Mouse (Mus musculus) frontal cortex, adult (tissue): Measurements from ENCODE around the gene Izumo4.

Experiments
- ATAC-seq: cut with Nextera tagmentation; 2 replicates; pipeline ENCODE4 v1.9.2; 2017; ENCODE audit warnings: mild to moderate bottlenecking, moderate library complexity, mixed read lengths; ENCODE audit not compliant: low TSS enrichment

The Izumo4 gene

DNA sequence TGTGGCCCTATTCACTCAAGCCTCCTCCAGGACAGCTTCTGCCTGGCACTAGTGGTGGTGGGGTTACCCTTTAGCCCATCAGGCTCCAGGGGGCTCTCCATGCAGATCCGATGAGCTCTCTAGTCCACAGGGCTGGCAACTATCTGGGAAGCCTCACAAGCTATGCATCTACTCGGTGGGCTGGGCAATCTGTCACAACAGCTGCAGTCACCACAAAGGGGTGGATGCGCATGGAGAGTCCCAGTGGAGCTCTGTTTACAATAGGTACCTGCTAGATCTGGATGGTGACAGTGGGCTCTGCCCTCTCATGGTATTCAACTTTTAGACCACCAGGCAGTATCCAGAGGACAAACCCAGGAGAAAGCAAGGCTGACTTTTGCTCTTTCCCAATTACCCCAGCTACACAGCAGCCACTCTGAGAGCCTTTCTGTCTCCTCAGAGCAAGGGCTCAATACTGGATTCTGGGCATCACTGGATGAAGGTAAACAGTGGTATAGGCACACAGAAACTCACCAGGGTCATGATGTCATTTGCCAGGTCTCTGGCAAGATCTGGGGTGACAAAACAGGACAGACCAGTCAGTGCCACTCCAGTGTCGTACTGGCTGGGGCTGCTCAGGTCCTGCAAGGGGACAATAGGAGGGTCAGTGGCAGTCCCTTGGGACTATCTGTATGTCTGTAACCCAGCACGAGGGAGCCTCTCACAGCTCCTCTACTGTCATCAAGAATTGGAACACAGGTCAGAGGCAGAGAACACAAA, 25.6 kb downstream of the Izumo4 start:
- no peak for ATAC-seq

DNA sequence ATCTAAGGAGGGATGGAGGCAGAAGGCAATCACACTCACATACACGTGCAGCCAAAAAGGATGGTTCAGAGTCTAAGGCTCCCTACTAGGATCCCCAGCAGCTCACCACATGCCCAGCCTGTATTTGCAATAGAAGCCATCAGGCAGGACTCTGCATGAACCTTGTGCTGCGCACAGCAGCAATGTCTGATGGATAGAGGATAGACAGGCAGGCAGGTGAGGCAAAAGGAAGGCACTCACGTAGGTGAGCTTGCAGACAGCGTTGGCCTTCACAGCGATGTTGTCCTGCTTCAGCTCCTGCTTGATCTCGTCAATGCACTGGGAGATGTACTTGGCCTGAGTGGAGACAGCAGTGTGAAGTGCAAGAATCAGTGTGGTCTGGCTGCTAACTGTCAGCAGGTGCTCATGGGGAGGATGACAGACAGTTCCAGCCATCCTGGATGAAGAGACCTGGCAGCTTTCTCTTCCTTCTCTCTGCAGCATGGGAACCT, 30.7 kb downstream of the Izumo4 start:
- no peak for ATAC-seq

- 0 out of 2 replicates have a peak, but pooled peaks have one; percentile 2 for ATAC-seq
Observed at GRCm38 (mm10) chr10:80736731-80737130, 34.7 kb downstream of the Izumo4 start.

- no peak for ATAC-seq
Observed at GRCm38 (mm10) chr10:80738657-80739056, 36.7 kb downstream of the Izumo4 start.

- 0 out of 2 replicates have a peak, but pooled peaks have one; percentile 18 for ATAC-seq
Observed at GRCm38 (mm10) chr10:80741146-80741545, 39.2 kb downstream of the Izumo4 start.

DNA sequence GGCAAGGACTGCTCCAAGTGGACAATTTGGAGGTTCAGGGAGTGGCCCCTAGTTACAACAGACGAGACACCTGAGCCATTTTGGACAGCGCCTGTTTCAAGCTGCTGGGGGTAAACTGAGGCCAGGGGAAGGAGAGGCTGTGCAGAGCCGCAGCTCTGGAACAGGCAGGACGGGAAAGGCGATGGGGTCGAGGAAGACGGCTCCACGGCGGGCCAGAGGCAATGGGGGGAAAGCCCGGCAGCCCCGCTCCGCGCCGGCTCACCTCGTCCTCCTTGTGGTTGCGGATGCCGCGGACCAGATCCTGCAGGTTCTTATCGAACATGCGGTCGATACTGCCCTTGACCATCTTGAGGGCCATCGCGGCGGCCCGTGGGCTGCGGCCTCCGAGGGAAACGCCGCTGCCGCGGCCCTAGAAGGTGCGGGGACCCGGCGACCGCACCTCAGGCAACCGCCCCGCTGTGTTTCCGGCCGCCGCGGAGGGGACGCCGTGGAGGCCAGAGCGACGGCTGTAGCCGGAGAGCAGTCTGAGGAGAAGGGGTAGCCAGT, 39.7 kb downstream of the Izumo4 start:
- no peak; the same call in 1 of the 2 replicates for ATAC-seq

- ATAC-seq = peak; percentile 100
Observed at GRCm38 (mm10) chr10:80742180-80742978, 40.4 kb downstream of the Izumo4 start, which contains the start of gene Ap3d1. Gene Ap3d1, minus strand, starts transcription at chr10:80742264.

- no peak for ATAC-seq
Observed at GRCm38 (mm10) chr10:80744262-80744661, 42.3 kb downstream of the Izumo4 start.

DNA sequence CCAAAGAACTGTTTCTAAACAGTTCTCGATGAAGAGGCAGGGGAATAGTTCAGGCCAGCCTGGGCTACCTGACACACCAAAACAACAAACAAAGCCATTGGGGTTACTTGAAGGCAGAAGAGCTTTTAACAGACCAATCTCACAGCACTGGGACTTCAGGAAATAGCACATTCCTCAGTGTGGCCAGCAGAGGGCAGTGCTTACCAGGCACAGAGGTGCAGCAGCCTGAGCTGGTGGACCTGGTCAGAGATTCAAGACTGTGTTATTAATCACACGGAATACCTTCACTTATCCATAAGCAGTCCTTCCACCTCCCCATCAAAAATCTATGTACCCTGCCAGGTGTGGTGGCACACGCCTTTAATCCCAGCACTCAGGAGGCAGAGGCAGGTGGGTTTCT, 45.4 kb downstream of the Izumo4 start:
- peak; percentile 54 for ATAC-seq

- no peak for ATAC-seq
Observed at GRCm38 (mm10) chr10:80748609-80749008, 46.6 kb downstream of the Izumo4 start.

- ATAC-seq = peak; percentile 65
Observed at GRCm38 (mm10) chr10:80751188-80751832, 49.3 kb downstream of the Izumo4 start.

- ATAC-seq = no peak
Observed at GRCm38 (mm10) chr10:80752079-80752625, 50.2 kb downstream of the Izumo4 start.

GRCm38 (mm10) chr10:80754594-80755290, 52.8 kb downstream of the Izumo4 start, which contains the start of gene Dot1l:
Gene Dot1l, plus strand, starts transcription at chr10:80755206.
- ATAC-seq = peak; percentile 70
